Mouse (Mus musculus) MEL (cell line): ENCODE results near the gene Calcrl.

Experiments
- CTCF ChIP-seq, 3 experiments: IDR thresholded peaks in 2 of 3; conservative IDR thresholded peaks in 1 of 3; 2 replicates each; pipeline ENCODE4 v1.5.1; 2011 to 2012; ENCODE audit warnings: low read length in 3 of 3, low read depth in 2 of 3, mild to moderate bottlenecking in 2 of 3, improper control_type of control experiment in 1 of 3, inconsistent platforms in 1 of 3, mixed read lengths in 1 of 3, moderate library complexity in 1 of 3; ENCODE audit not compliant: control insufficient read depth in 1 of 3, insufficient read depth in 1 of 3, poor library complexity in 1 of 3, severe bottlenecking in 1 of 3
- EP300 ChIP-seq, 2 experiments: IDR thresholded peaks; 2 replicates each; pipeline ENCODE4 v1.6.1; 2011; ENCODE audit warnings: improper control_type of control experiment in 2 of 2, low read length in 2 of 2, low read depth in 1 of 2, mild to moderate bottlenecking in 1 of 2
- MAX ChIP-seq: IDR thresholded peaks from 2 replicates; pipeline ENCODE4 v1.6.1; 2011; ENCODE audit warnings: low read length, improper control_type of control experiment
- MAZ ChIP-seq: IDR thresholded peaks from 2 replicates; pipeline ENCODE4 v1.6.1; 2012; ENCODE audit warnings: low read depth, mild to moderate bottlenecking, inconsistent platforms, low read length, improper control_type of control experiment
- MYC ChIP-seq: IDR thresholded peaks from 2 replicates; pipeline ENCODE4 v1.6.1; 2011; ENCODE audit warnings: low read depth, mild to moderate bottlenecking, low read length, improper control_type of control experiment, moderate library complexity
- POLR2A ChIP-seq, 2 experiments: IDR thresholded peaks; 2 replicates each; pipeline ENCODE4 v1.6.1; 2011 to 2012; ENCODE audit warnings: low read length in 2 of 2, mild to moderate bottlenecking in 2 of 2, control low read depth in 1 of 2, improper control_type of control experiment in 1 of 2, low read depth in 1 of 2, moderate library complexity in 1 of 2; ENCODE audit not compliant: control insufficient read depth in 1 of 2, insufficient read depth in 1 of 2, poor library complexity in 1 of 2
- POLR2AphosphoS5 ChIP-seq: IDR thresholded peaks from 2 replicates; pipeline ENCODE4 v1.6.1; 2012; ENCODE audit warnings: low read depth, borderline replicate concordance, mild to moderate bottlenecking, inconsistent platforms, low read length, moderate library complexity, mixed read lengths
- RAD21 ChIP-seq: IDR thresholded peaks from 2 replicates; pipeline ENCODE4 v1.6.1; 2011; ENCODE audit warnings: mild to moderate bottlenecking, low read depth, low read length, improper control_type of control experiment
- TAL1 ChIP-seq: IDR thresholded peaks from 2 replicates; pipeline ENCODE4 v1.6.1; 2012; ENCODE audit warnings: mild to moderate bottlenecking, inconsistent platforms, low read length, moderate library complexity, mixed read lengths
- TBP ChIP-seq: IDR thresholded peaks from 2 replicates; pipeline ENCODE4 v1.8.0; 2011; ENCODE audit warnings: low read depth, low read length, improper control_type of control experiment
- TCF12 ChIP-seq: IDR thresholded peaks from 2 replicates; pipeline ENCODE4 v1.6.1; 2014; ENCODE audit warnings: low read depth, mild to moderate bottlenecking, inconsistent platforms, low read length, improper control_type of control experiment, moderate library complexity
- USF1 ChIP-seq: IDR thresholded peaks from 2 replicates; pipeline ENCODE4 v1.6.1; 2014; ENCODE audit warnings: low read depth, mild to moderate bottlenecking, inconsistent platforms, low read length, improper control_type of control experiment, moderate library complexity
- ZC3H11A ChIP-seq: IDR thresholded peaks from 2 replicates; pipeline ENCODE4 v1.6.1; 2012; ENCODE audit warnings: low read depth, mild to moderate bottlenecking, inconsistent platforms, low read length, improper control_type of control experiment

GRCm38 (mm10) chr2:84366742-84367141, 58.5 kb downstream of the Calcrl start:
- TF ChIP-seq CTCF (IDR thresholded peaks at IDR 0.05 in 2 of 3, conservative IDR thresholded peaks at IDR 0.05 in 1 of 3; ENCODE audit: control insufficient read depth in 1 of 3, insufficient read depth in 1 of 3, low read depth in 2 of 3, low read length in 3 of 3, poor library complexity in 1 of 3, severe bottlenecking in 1 of 3): no peak
- no peak for TF ChIP-seq ZC3H11A
- TF ChIP-seq EP300 (IDR thresholded peaks at IDR 0.05; ENCODE audit: low read depth in 1 of 2, low read length in 2 of 2): peak in 1 of 2 experiments; percentile 15; a peak in 1 of 4 replicates
- TF ChIP-seq TCF12: peak; percentile 55; the same call in 1 of the 2 replicates
- TF ChIP-seq TAL1: no peak
- no peak for TF ChIP-seq POLR2A (IDR thresholded peaks at IDR 0.05; ENCODE audit: control insufficient read depth in 1 of 2, insufficient read depth in 1 of 2, low read depth in 1 of 2, low read length in 2 of 2, poor library complexity in 1 of 2)
- TF ChIP-seq TBP: no peak
- TF ChIP-seq MAZ: no peak
- TF ChIP-seq MYC: no peak
- TF ChIP-seq MAX: no peak
- TF ChIP-seq USF1: no peak
- TF ChIP-seq RAD21: no peak
- no peak for TF ChIP-seq POLR2AphosphoS5
